Mouse (Mus musculus) ES-Bruce4 (cell line): ENCODE measurements around the gene Pink1.

ENCODE experiments used
- CTCF ChIP-seq: IDR thresholded peaks from one replicate; pipeline ENCODE4 v1.8.1; 2011; ENCODE audit warnings: low read depth, low read length
- POLR2A ChIP-seq: IDR thresholded peaks from one replicate; pipeline ENCODE4 v1.8.1; 2011; ENCODE audit warnings: low read length; ENCODE audit not compliant: insufficient read depth

- TF ChIP-seq POLR2A (no peak), CTCF (no peak)
Observed at GRCm38 (mm10) chr4:138366561-138366960, 40.5 kb upstream of the Pink1 start.
